Mouse (Mus musculus) intestine, embryonic 14.5 days (tissue): ENCODE measurements at regions not wholly inside any gene's neighbourhood (a gene's known extent, or its start where the extent isn't known, plus 50 kb on each side); places are given as distances from the start of the nearest gene placed in this dataset.

Experiments used
- ATAC-seq: fragments of 200-750 bp; cut with Nextera tagmentation; replicated peaks from 2 replicates; pipeline ENCODE4 v1.8.0; 2017; ENCODE audit warnings: low read depth, moderate number of reproducible peaks, moderate TSS enrichment, moderate library complexity; ENCODE audit not compliant: low FRiP score, low TSS enrichment
- DNase-seq: peaks from one replicate; pipeline ENCODE4 v3.0.0-alpha.2; 2018; ENCODE audit warnings: low spot score
- H3K27ac ChIP-seq: fragments of 300-500 bp; sonication (generic); 2 replicates; pipeline ENCODE4 v1.5.1; 2014; ENCODE audit warnings: low read depth, mild to moderate bottlenecking, control low read depth
- H3K27me3 ChIP-seq: fragments of 300-500 bp; sonication (generic); replicated peaks from 2 replicates; pipeline ENCODE4 v1.6.1; 2014; ENCODE audit warnings: low read length, control low read depth; ENCODE audit not compliant: control insufficient read depth, insufficient read depth
- H3K36me3 ChIP-seq: fragments of 300-500 bp; sonication (generic); 2 replicates; pipeline ENCODE4 v1.6.1; 2014; ENCODE audit warnings: low read length, control low read depth; ENCODE audit not compliant: control insufficient read depth, insufficient read depth
- H3K4me1 ChIP-seq: fragments of 300-500 bp; sonication (generic); replicated peaks from 2 replicates; pipeline ENCODE4 v1.6.1; 2014; ENCODE audit warnings: low read length, control low read depth, mixed read lengths; ENCODE audit not compliant: control insufficient read depth, insufficient read depth
- H3K4me2 ChIP-seq: fragments of 300-500 bp; sonication (generic); 2 replicates; pipeline ENCODE4 v1.6.1; 2014; ENCODE audit warnings: low read length
- H3K4me3 ChIP-seq: fragments of 300-500 bp; sonication (generic); 2 replicates; pipeline ENCODE4 v1.5.1; 2014; ENCODE audit warnings: low read depth, low read length, control low read depth, mixed read lengths
- H3K9ac ChIP-seq: fragments of 300-500 bp; sonication (generic); 2 replicates; pipeline ENCODE4 v1.6.1; 2014; ENCODE audit warnings: mild to moderate bottlenecking, low read length
- H3K9me3 ChIP-seq: fragments of 300-500 bp; sonication (generic); 2 replicates; pipeline ENCODE4 v1.6.1; 2016; ENCODE audit warnings: low read length, control low read depth; ENCODE audit not compliant: control insufficient read depth
- WGBS: fragments of 180-500 bp; shearing (Covaris S2); extraction: QIAGEN DNeasy Blood & Tissue Kit; methylation state at CpG from one replicate; pipeline ENCODE4 v1.1.7; 2014; 5-methylcytosine and 5-hydroxymethylcytosine counted together

DNA sequence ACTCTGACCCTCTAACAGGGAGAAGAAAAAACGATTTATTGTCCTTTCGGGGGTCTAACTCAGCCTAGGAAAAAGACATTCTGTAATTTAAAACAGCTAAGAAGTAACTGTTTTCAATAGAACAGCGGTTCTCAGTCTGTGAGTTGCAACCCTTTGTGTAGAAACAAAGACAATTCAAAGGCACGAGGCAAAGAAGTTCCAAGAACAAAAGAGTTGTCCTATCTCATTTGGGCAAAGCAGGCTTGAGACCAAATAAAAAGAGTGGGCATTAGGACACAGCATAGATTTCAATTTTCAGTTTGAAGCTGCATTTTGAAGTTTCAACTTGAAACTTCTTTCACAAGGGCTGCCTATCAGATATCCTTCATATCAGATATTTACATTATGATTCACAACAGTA, 53.1 kb upstream of the Aldh1a3 start:
- H3K9me3 ChIP-seq = no peaks in the 10 kb centered on the region
- DNase-seq (no peak), ATAC-seq (no peak)
- WGBS = 67% methylated on average over 4 of the region's 4 CpGs
- H3K36me3 ChIP-seq = no peaks in the 10 kb centered on the region
- no peaks in the 10 kb centered on the region for H3K27me3 ChIP-seq
- H3K4me3 ChIP-seq = no peak overlapping the region
- no peak overlapping the region for H3K9ac ChIP-seq
- H3K4me1 ChIP-seq = no peaks in the 10 kb centered on the region
- no peak overlapping the region for H3K4me2 ChIP-seq
- H3K27ac ChIP-seq = no peak overlapping the region

DNA sequence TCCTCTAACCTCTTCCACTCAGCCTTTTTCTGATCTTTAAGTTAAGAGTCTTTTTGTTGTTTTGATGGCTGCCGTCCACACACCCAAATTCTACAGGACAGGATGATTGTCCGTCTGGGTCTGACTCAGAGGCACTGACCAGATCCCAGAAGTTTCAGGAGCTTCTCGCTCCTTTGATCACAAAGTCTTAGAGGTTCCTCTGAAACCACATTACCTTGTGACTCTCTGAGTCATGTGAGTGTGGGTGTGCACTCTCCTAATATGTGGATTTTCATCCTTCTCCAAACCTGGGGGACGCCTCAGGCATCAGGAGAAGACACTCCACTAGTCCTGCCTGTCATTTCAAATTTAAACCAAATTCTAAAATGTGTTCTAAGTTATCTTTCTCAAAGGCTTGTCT, 52.0 kb upstream of the Aldh1a3 start:
- Histone ChIP-seq H3K9me3 (no peaks in the 10 kb centered on the region), H3K9ac (no peak overlapping the region), H3K4me3 (no peak overlapping the region), H3K36me3 (no peaks in the 10 kb centered on the region), H3K27ac (no peak overlapping the region), H3K27me3 (no peaks in the 10 kb centered on the region), H3K4me1 (no peaks in the 10 kb centered on the region), H3K4me2 (no peak overlapping the region)
- 94% methylated on average over 4 of the region's 4 CpGs for WGBS
- ATAC-seq (no peak), DNase-seq (no peak)

DNA sequence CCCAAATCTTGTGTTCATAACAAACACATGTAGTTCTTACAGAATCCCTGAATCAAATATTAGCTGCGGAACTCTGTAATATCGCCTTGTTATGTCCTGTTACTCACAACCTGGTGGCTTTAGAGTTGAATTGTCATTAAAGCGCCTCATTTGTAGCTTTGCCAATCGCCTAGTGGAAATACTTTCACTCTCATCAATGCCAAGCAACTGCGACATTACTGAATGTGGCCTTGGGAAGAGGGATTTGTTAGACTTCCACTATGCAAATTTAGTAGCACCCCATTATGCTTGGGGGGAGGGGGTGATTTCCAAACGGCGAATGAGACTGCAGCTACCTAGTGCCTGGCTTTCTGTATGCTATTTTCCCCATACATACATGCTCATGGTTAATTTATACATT, 50.8 kb upstream of the Aldh1a3 start:
- Histone ChIP-seq H3K27me3 (no peaks in the 10 kb centered on the region), H3K4me1 (no peaks in the 10 kb centered on the region), H3K9ac (no peak overlapping the region), H3K36me3 (no peaks in the 10 kb centered on the region), H3K9me3 (no peaks in the 10 kb centered on the region), H3K4me2 (no peak overlapping the region), H3K4me3 (no peak overlapping the region), H3K27ac (no peak overlapping the region)
- ATAC-seq (no peak), DNase-seq (no peak)
- WGBS = 86% methylated on average over 7 of the region's 7 CpGs

DNA sequence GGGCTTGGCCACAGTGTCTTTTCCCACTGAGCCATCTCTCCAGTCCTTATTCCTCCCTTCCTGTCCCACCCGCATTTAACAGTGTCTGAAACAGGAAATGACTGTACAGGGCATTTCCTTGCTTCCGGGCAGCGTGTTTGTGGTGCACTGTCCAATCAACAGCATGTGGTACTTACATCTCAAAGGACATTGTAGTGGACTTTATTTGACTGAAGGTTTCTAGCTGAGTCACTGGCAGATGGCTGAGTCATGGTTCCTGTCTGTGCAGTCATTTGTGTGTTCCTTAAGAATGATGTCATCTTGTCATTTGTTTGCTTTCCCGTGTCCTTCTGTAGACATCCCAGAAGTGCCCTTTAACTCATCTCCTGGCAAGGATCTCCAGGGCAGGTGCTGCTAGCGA, 50.2 kb upstream of the Aldh1a3 start:
- H3K9me3 ChIP-seq = no peaks in the 10 kb centered on the region
- ATAC-seq = no peak
- no peaks in the 10 kb centered on the region for H3K36me3 ChIP-seq
- no peaks in the 10 kb centered on the region for H3K4me1 ChIP-seq
- no peaks in the 10 kb centered on the region for H3K27me3 ChIP-seq
- H3K4me3 ChIP-seq = no peak overlapping the region
- no peak overlapping the region for H3K9ac ChIP-seq
- WGBS = 55% methylated on average over 5 of the region's 5 CpGs
- DNase-seq = peak; percentile 63
- H3K27ac ChIP-seq = no peak overlapping the region
- no peak overlapping the region for H3K4me2 ChIP-seq
